In the genomic region with DNA sequence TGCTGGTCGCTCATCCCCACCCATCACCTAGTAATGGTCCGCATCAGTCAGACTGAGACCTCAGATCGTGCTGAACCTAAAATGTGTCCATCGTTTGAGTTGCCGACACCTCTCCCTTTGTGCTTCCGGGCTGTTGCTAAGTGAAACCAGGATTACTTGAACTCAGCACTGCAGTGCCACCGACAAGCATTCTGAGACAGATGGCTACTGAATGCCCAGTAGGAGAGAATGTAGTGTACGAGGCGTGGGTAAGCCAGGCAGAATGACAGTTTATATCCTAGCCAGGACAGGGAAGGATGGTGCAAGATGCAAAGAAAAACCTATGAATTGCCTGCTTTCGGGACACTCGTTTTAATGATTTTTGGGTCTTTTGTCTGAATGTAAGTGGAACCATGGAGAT, we compare ENCODE assay signal across 12 mouse cellular contexts. TPM values are rescaled to one million over a fixed set of nuclear protein-coding genes. Genes with fewer than 3 reads are reported as not detected.
DNase-seq lines count a peak whose midpoint lies in the region; ATAC-seq lines count a peak whose summit lies in the region.
"Had no signal": no experiment of that assay in that cellular context is flagged by ENCODE, and none has a peak within 500 bp of the region (broad histone marks: within the 10 kb centered on the region; RNA-seq: fewer than 3 reads in every experiment).

No protein-coding gene starts in this region.

- 0 out of 2 replicates have a peak, but pooled peaks cover 1% of the 10 kb centered on the region for H3K36me3 ChIP-seq in midbrain, embryonic 13.5 days
- H3K36me3 ChIP-seq in midbrain, embryonic 10.5 days = peaks cover 23% of the 10 kb centered on the region
- H3K36me3 ChIP-seq in hindbrain, embryonic 13.5 days = no peaks in the 10 kb centered on the region
- H3K36me3 ChIP-seq in neural tube, embryonic 15.5 days = no peaks in the 10 kb centered on the region
- H3K36me3 ChIP-seq: heart, embryonic 12.5 days; limb, embryonic 13.5 days had no signal

- H3K27ac ChIP-seq in midbrain, embryonic 13.5 days = peak overlapping the region; percentile 45
- H3K27ac ChIP-seq in midbrain, embryonic 10.5 days (replicated peaks) = no peak overlapping the region
- H3K27ac ChIP-seq in hindbrain, embryonic 13.5 days = peak overlapping the region; percentile 26
- no peak overlapping the region for H3K27ac ChIP-seq in neural tube, embryonic 15.5 days (replicated peaks)
- H3K27ac ChIP-seq: limb, embryonic 13.5 days had no signal

- DNase-seq in cerebellum, postnatal 10 days = peak; percentile 33 to 39
- DNase-seq in cerebellum, postnatal 36 days = no peak
- DNase-seq in midbrain, embryonic 10.5 days (ENCODE audit: low spot score) = no peak
- DNase-seq in thymus, postnatal 25 days = no peak
- no peak for DNase-seq in thymus, adult 18-20 months
- DNase-seq: adrenal gland, postnatal 10 days; lung, embryonic 14.5 days had no signal

- no peak for ATAC-seq in midbrain, embryonic 13.5 days
- no peak for ATAC-seq in hindbrain, embryonic 13.5 days (ENCODE audit: low FRiP score)
- no peak for ATAC-seq in neural tube, embryonic 15.5 days (ENCODE audit: low FRiP score)

- no peak overlapping the region; the same call in 1 of the 2 replicates for H3K9ac ChIP-seq in midbrain, embryonic 13.5 days (replicated peaks)
- H3K9ac ChIP-seq in hindbrain, embryonic 13.5 days = no peak overlapping the region; the same call in 1 of the 2 replicates
- H3K9ac ChIP-seq in neural tube, embryonic 15.5 days (replicated peaks) = no peak overlapping the region
- H3K9ac ChIP-seq: heart, embryonic 12.5 days; limb, embryonic 13.5 days; lung, embryonic 14.5 days had no signal

- H3K4me2 ChIP-seq in midbrain, embryonic 13.5 days (replicated peaks) = no peak overlapping the region
- H3K4me2 ChIP-seq in hindbrain, embryonic 13.5 days = peak overlapping the region; percentile 40
- H3K4me2 ChIP-seq in neural tube, embryonic 15.5 days = peak overlapping the region; percentile 41
- H3K4me2 ChIP-seq: heart, embryonic 12.5 days; limb, embryonic 13.5 days; lung, embryonic 14.5 days had no signal

- no peak overlapping the region for H3K4me3 ChIP-seq in midbrain, embryonic 13.5 days (replicated peaks)
- no peak overlapping the region for H3K4me3 ChIP-seq in midbrain, embryonic 10.5 days
- H3K4me3 ChIP-seq in hindbrain, embryonic 13.5 days = 0 out of 2 replicates have a peak overlapping the region, but pooled peaks have one; percentile 9
- no peak overlapping the region for H3K4me3 ChIP-seq in neural tube, embryonic 15.5 days (replicated peaks)
- H3K4me3 ChIP-seq: heart, embryonic 12.5 days; limb, embryonic 13.5 days had no signal

- WGBS in midbrain, embryonic 13.5 days = 63% methylated on average over 11 of the region's 11 CpGs
- 86% methylated on average over 11 of the region's 11 CpGs for WGBS in midbrain, embryonic 10.5 days
- 42% methylated on average over 11 of the region's 11 CpGs for WGBS in hindbrain, embryonic 13.5 days
- WGBS in neural tube, embryonic 15.5 days = 32% methylated on average over 11 of the region's 11 CpGs

- H3K27me3 ChIP-seq in midbrain, embryonic 13.5 days = no peaks in the 10 kb centered on the region
- H3K27me3 ChIP-seq in midbrain, embryonic 10.5 days (ENCODE audit: low read depth, poor library complexity, severe bottlenecking) = no peaks in the 10 kb centered on the region
- H3K27me3 ChIP-seq in hindbrain, embryonic 13.5 days = no peaks in the 10 kb centered on the region
- H3K27me3 ChIP-seq in neural tube, embryonic 15.5 days (replicated peaks) = no peaks in the 10 kb centered on the region
- H3K27me3 ChIP-seq: limb, embryonic 13.5 days had no signal

- H3K9me3 ChIP-seq in midbrain, embryonic 13.5 days = no peaks in the 10 kb centered on the region
- no peaks in the 10 kb centered on the region for H3K9me3 ChIP-seq in midbrain, embryonic 10.5 days (replicated peaks)
- no peaks in the 10 kb centered on the region for H3K9me3 ChIP-seq in hindbrain, embryonic 13.5 days
- no peaks in the 10 kb centered on the region for H3K9me3 ChIP-seq in neural tube, embryonic 15.5 days (replicated peaks)
- H3K9me3 ChIP-seq: heart, embryonic 12.5 days; limb, embryonic 13.5 days had no signal

- H3K4me1 ChIP-seq in midbrain, embryonic 13.5 days (replicated peaks) = peaks cover 75% of the 10 kb centered on the region
- H3K4me1 ChIP-seq in midbrain, embryonic 10.5 days = peaks cover 64% of the 10 kb centered on the region
- H3K4me1 ChIP-seq in hindbrain, embryonic 13.5 days (replicated peaks) = peaks cover 82% of the 10 kb centered on the region
- peaks cover 62% of the 10 kb centered on the region for H3K4me1 ChIP-seq in neural tube, embryonic 15.5 days
- H3K4me1 ChIP-seq: limb, embryonic 13.5 days had no signal

RNA-seq across cellular contexts. Expression of a gene that starts 52.9 kb away (rescaled TPM):
- 41.3 and 47.4 TPM in 2 replicates for polyA plus RNA-seq in midbrain, embryonic 13.5 days (2015; fragmentation: Nextera tagmentation; extraction: Ambion mirVana)
- polyA plus RNA-seq in midbrain, embryonic 10.5 days (2016; fragmentation: Nextera tagmentation; extraction: Ambion mirVana) = 67.9 and 70.0 TPM in 2 replicates
- polyA plus RNA-seq in hindbrain, embryonic 13.5 days (2015; fragmentation: Nextera tagmentation; extraction: Ambion mirVana) = 34.8 and 37.0 TPM in 2 replicates
- 22.7 and 22.9 TPM in 2 replicates for polyA plus RNA-seq in neural tube, embryonic 15.5 days (2015; fragmentation: Nextera tagmentation; extraction: Ambion mirVana)

Comparison
In these comparisons a context has a peak if more than half of its experiments do, and no peak if none do; other contexts are left out.
1. DNase-seq: peak in cerebellum, postnatal 10 days (2 of 2); none in cerebellum, postnatal 36 days (0 of 2), midbrain, embryonic 10.5 days (single experiment), thymus, postnatal 25 days (single experiment) and thymus, adult 18-20 months (0 of 2).
2. H3K27ac ChIP-seq: peak in midbrain, embryonic 13.5 days (single experiment) and hindbrain, embryonic 13.5 days (single experiment); none in midbrain, embryonic 10.5 days (single experiment) and neural tube, embryonic 15.5 days (single experiment).